ENCODE assay signal across 9 mouse cellular contexts in genomic region chr11:3863454-3864112, GRCm38 (mm10). TPM values are rescaled to one million over a fixed set of nuclear protein-coding genes. Genes with fewer than 3 reads are reported as not detected.
DNase-seq lines count a peak whose midpoint lies in the region; ATAC-seq lines count a peak whose summit lies in the region.
"Had no signal": no experiment of that assay in that cellular context is flagged by ENCODE, and none has a peak within 500 bp of the region (broad histone marks: within the 10 kb centered on the region; RNA-seq: fewer than 3 reads in every experiment).

Osbp2 (minus strand) TSS chr11:3863903.

- H3K9me3 ChIP-seq in erythroblast, embryonic 14.5 days (ENCODE audit: control insufficient read depth, low read length) = no peaks in the 10 kb centered on the region; the same call in 1 of the 2 replicates
- no peaks in the 10 kb centered on the region for H3K9me3 ChIP-seq in heart, embryonic 14.5 days (ENCODE audit: control insufficient read depth, low read length)
- H3K9me3 ChIP-seq in liver, embryonic 15.5 days (replicated peaks) = no peaks in the 10 kb centered on the region
- no peaks in the 10 kb centered on the region for H3K9me3 ChIP-seq in neural tube, embryonic 11.5 days (ENCODE audit: control insufficient read depth, low read length)
- no peaks in the 10 kb centered on the region for H3K9me3 ChIP-seq in stomach, embryonic 15.5 days

- no peaks in the 10 kb centered on the region; the same call in 1 of the 2 replicates for H3K4me1 ChIP-seq in brown adipose tissue, adult 24 weeks (ENCODE audit: control insufficient read depth, insufficient read depth, insufficient read length, low read length)
- peaks cover 12% of the 10 kb centered on the region for H3K4me1 ChIP-seq in erythroblast, embryonic 14.5 days (ENCODE audit: control insufficient read depth)
- H3K4me1 ChIP-seq in heart, embryonic 14.5 days (ENCODE audit: control insufficient read depth in 2 of 2, insufficient read depth in 2 of 2, low read length in 2 of 2) = peaks cover 7 to 10% of the 10 kb centered on the region in 2 experiments; a peak in 3 of 4 replicates
- peaks cover 11% of the 10 kb centered on the region for H3K4me1 ChIP-seq in liver, embryonic 15.5 days (replicated peaks)
- no peaks in the 10 kb centered on the region for H3K4me1 ChIP-seq in neural tube, embryonic 11.5 days (ENCODE audit: control insufficient read depth, insufficient read depth, low read length)
- H3K4me1 ChIP-seq in stomach, embryonic 15.5 days = 0 out of 2 replicates have a peak, but pooled peaks cover 7% of the 10 kb centered on the region

- H3K36me3 ChIP-seq in erythroblast, embryonic 14.5 days (ENCODE audit: control insufficient read depth) = no peaks in the 10 kb centered on the region
- H3K36me3 ChIP-seq in heart, embryonic 14.5 days (ENCODE audit: control insufficient read depth, insufficient read depth, low read length) = no peaks in the 10 kb centered on the region
- no peaks in the 10 kb centered on the region for H3K36me3 ChIP-seq in liver, embryonic 15.5 days (replicated peaks)
- no peaks in the 10 kb centered on the region for H3K36me3 ChIP-seq in neural tube, embryonic 11.5 days (ENCODE audit: control insufficient read depth, insufficient read depth, low read length)
- H3K36me3 ChIP-seq in stomach, embryonic 15.5 days = no peaks in the 10 kb centered on the region

- peak; percentile 63 to 66 for DNase-seq in B cell, adult 2 months
- DNase-seq in kidney, postnatal 14 days = peak; percentile 83
- DNase-seq in neural tube, embryonic 11.5 days (ENCODE audit: low spot score) = peak; percentile 84

- no peak within 1 kb of the TSS for H3K27ac ChIP-seq in brown adipose tissue, adult 24 weeks (replicated peaks; ENCODE audit: low read depth, low read length)
- no peak within 1 kb of the TSS for H3K27ac ChIP-seq in heart, embryonic 14.5 days (replicated peaks in 1 of 2; ENCODE audit: control insufficient read depth in 1 of 2, insufficient read depth in 1 of 2, low read depth in 2 of 2, low read length in 2 of 2)
- H3K27ac ChIP-seq in liver, embryonic 15.5 days (replicated peaks) = no peak within 1 kb of the TSS
- H3K27ac ChIP-seq in neural tube, embryonic 11.5 days (ENCODE audit: low read depth, low read length) = no peak within 1 kb of the TSS
- no peak within 1 kb of the TSS for H3K27ac ChIP-seq in stomach, embryonic 15.5 days

- H3K27me3 ChIP-seq in erythroblast, embryonic 14.5 days (ENCODE audit: control insufficient read depth) = peaks cover 44% of the 10 kb centered on the region
- peaks cover 26% of the 10 kb centered on the region for H3K27me3 ChIP-seq in heart, embryonic 14.5 days (ENCODE audit: control insufficient read depth, insufficient read depth, low read length)
- peaks cover 52% of the 10 kb centered on the region for H3K27me3 ChIP-seq in liver, embryonic 15.5 days
- H3K27me3 ChIP-seq in neural tube, embryonic 11.5 days (ENCODE audit: control insufficient read depth, insufficient read depth, low read length) = peaks cover 4% of the 10 kb centered on the region; the same call in 1 of the 2 replicates
- H3K27me3 ChIP-seq in stomach, embryonic 15.5 days (replicated peaks) = peaks cover 9% of the 10 kb centered on the region; the same call in 1 of the 2 replicates
- H3K27me3 ChIP-seq: CH12.LX had no signal

- peak within 1 kb of the TSS; percentile 90 for H3K4me2 ChIP-seq in heart, embryonic 14.5 days (ENCODE audit: low read length)
- peak within 1 kb of the TSS; percentile 76 for H3K4me2 ChIP-seq in liver, embryonic 15.5 days
- H3K4me2 ChIP-seq in neural tube, embryonic 11.5 days (ENCODE audit: low read depth) = peak within 1 kb of the TSS; percentile 81
- peak within 1 kb of the TSS; percentile 97 for H3K4me2 ChIP-seq in stomach, embryonic 15.5 days

- ATAC-seq in heart, embryonic 14.5 days (ENCODE audit: insufficient number of reproducible peaks, insufficient read depth, low FRiP score, low read depth) = peak; percentile 93
- peak; percentile 89 for ATAC-seq in liver, embryonic 15.5 days (ENCODE audit: insufficient read depth)
- peak; percentile 94 for ATAC-seq in neural tube, embryonic 11.5 days (ENCODE audit: insufficient read depth, low FRiP score, low TSS enrichment)
- peak; percentile 90 for ATAC-seq in stomach, embryonic 15.5 days (ENCODE audit: insufficient read depth, low FRiP score, low read depth)

- peak within 1 kb of the TSS; percentile 65 for H3K9ac ChIP-seq in heart, embryonic 14.5 days (ENCODE audit: low read length)
- no peak within 1 kb of the TSS for H3K9ac ChIP-seq in liver, embryonic 15.5 days
- H3K9ac ChIP-seq in neural tube, embryonic 11.5 days (ENCODE audit: low read length) = peak within 1 kb of the TSS; percentile 56
- peak within 1 kb of the TSS; percentile 34; the same call in 1 of the 2 replicates for H3K9ac ChIP-seq in stomach, embryonic 15.5 days

- 5% methylated on average over 53 of the region's 58 CpGs for WGBS in heart, embryonic 14.5 days
- WGBS in liver, embryonic 15.5 days (ENCODE audit: insufficient replicate concordance) = 4% methylated on average over 57 of the region's 58 CpGs
- WGBS in neural tube, embryonic 11.5 days = 4% methylated on average over 44 of the region's 58 CpGs
- 4% methylated on average over 53 of the region's 58 CpGs for WGBS in stomach, embryonic 15.5 days

- peak within 1 kb of the TSS; percentile 60 for H3K4me3 ChIP-seq in brown adipose tissue, adult 24 weeks (ENCODE audit: insufficient read depth, low read depth, low read length)
- peak within 1 kb of the TSS; percentile 52 for H3K4me3 ChIP-seq in erythroblast, embryonic 14.5 days (replicated peaks)
- peak within 1 kb of the TSS; percentile 49 to 55 for H3K4me3 ChIP-seq in heart, embryonic 14.5 days (ENCODE audit: control insufficient read depth in 1 of 2, insufficient read depth in 1 of 2, low read depth in 1 of 2, low read length in 2 of 2)
- peak within 1 kb of the TSS; percentile 49 for H3K4me3 ChIP-seq in liver, embryonic 15.5 days (replicated peaks)
- peak within 1 kb of the TSS; percentile 40 for H3K4me3 ChIP-seq in neural tube, embryonic 11.5 days (ENCODE audit: low read depth, low read length)
- H3K4me3 ChIP-seq in stomach, embryonic 15.5 days (replicated peaks) = peak within 1 kb of the TSS; percentile 51

RNA-seq across cellular contexts. Expression of gene Osbp2, which starts in this region (rescaled TPM):
- polyA plus RNA-seq in brown adipose tissue, adult 24 weeks (2012; ENCODE audit: insufficient read depth, insufficient read length, missing spikeins) = 3.2 and 3.4 TPM in 2 replicates
- polyA plus RNA-seq in erythroblast, embryonic 14.5 days (2012) = not detected in 2 replicates
- 0.34 and 0.85 TPM in 2 replicates for polyA plus RNA-seq in heart, embryonic 14.5 days (2014; fragmentation: Nextera tagmentation; extraction: Ambion mirVana)
- 0.09 TPM in 2 replicates for polyA plus RNA-seq in liver, embryonic 15.5 days (2015; fragmentation: Nextera tagmentation; extraction: Ambion mirVana)
- polyA plus RNA-seq in neural tube, embryonic 11.5 days (2014; fragmentation: Nextera tagmentation; extraction: Ambion mirVana) = 2.4 and 2.5 TPM in 2 replicates
- polyA plus RNA-seq in stomach, embryonic 15.5 days (2015; fragmentation: Nextera tagmentation; extraction: Ambion mirVana) = 0.39 and 0.40 TPM in 2 replicates

Comparison
In these comparisons a context has a peak if more than half of its experiments do, and no peak if none do; other contexts are left out.
1. Peak in ATAC-seq, H3K4me3 ChIP-seq, H3K9ac ChIP-seq and H3K4me2 ChIP-seq in heart, embryonic 14.5 days; RNA of the gene not detected or under 1 TPM.
2. Peak in ATAC-seq, H3K4me3 ChIP-seq and H3K4me2 ChIP-seq in liver, embryonic 15.5 days; RNA of the gene not detected or under 1 TPM.
3. Peak in ATAC-seq, H3K4me3 ChIP-seq, H3K9ac ChIP-seq and H3K4me2 ChIP-seq in stomach, embryonic 15.5 days; RNA of the gene not detected or under 1 TPM.